Mouse (Mus musculus) cerebellum, adult 11-12 months (tissue): ENCODE measurements around the gene Ptcd1.
"Not testable (repeated sequence)": the region's sequence is repeated elsewhere in the genome, so short reads cannot be mapped to it uniquely, and the experiment has no call there.

Experiments used
- DNase-seq: peaks from one replicate; pipeline ENCODE4 v3.0.0; 2022

The Ptcd1 gene

GRCm38 (mm10) chr5:145166536-145167305 lies at the start of gene Ptcd1, which contains the start of gene Cpsf4:
Ptcd1 (minus strand) TSS chr5:145167108.
Cpsf4 (plus strand) TSS chr5:145167213.
- peak; percentile 98 for DNase-seq

- DNase-seq, result no peak
Observed at GRCm38 (mm10) chr5:145214679-145215078, 47.8 kb upstream of the Ptcd1 start.

GRCm38 (mm10) chr5:145213505-145213904 lies 46.6 kb upstream of the Ptcd1 start:
- no peak for DNase-seq

GRCm38 (mm10) chr5:145212216-145212615 lies 45.3 kb upstream of the Ptcd1 start:
- DNase-seq, result no peak

GRCm38 (mm10) chr5:145211340-145211739 lies 44.4 kb upstream of the Ptcd1 start:
- no peak for DNase-seq

- DNase-seq, result not testable (repeated sequence)
Observed at GRCm38 (mm10) chr5:145208391-145208790, 41.5 kb upstream of the Ptcd1 start.

- DNase-seq, result no peak
Observed at GRCm38 (mm10) chr5:145207954-145208353, 41.0 kb upstream of the Ptcd1 start.

GRCm38 (mm10) chr5:145207385-145207784 lies 40.5 kb upstream of the Ptcd1 start:
- no peak for DNase-seq

GRCm38 (mm10) chr5:145205041-145205440 lies 38.1 kb upstream of the Ptcd1 start:
- DNase-seq, result no peak

GRCm38 (mm10) chr5:145203936-145204691 lies 37.2 kb upstream of the Ptcd1 start, which contains the start of gene Zkscan5:
Zkscan5 (plus strand) TSS chr5:145204562.
- DNase-seq, result peak; percentile 99

- DNase-seq, result no peak
Observed at GRCm38 (mm10) chr5:145202446-145202845, 35.5 kb upstream of the Ptcd1 start.

- peak; percentile 76 for DNase-seq
Observed at GRCm38 (mm10) chr5:145201321-145201991, 34.5 kb upstream of the Ptcd1 start, which contains the start of gene Zkscan14. Zkscan14 (minus strand) TSS chr5:145201868.

GRCm38 (mm10) chr5:145200387-145200786 lies 33.5 kb upstream of the Ptcd1 start:
- DNase-seq, result no peak

- no peak for DNase-seq
Observed at GRCm38 (mm10) chr5:145191962-145192361, 25.1 kb upstream of the Ptcd1 start, which contains the start of gene Atp5j2. Atp5j2 (minus strand) TSS chr5:145192062.

- peak; percentile 89 for DNase-seq
Observed at GRCm38 (mm10) chr5:145190875-145191798, 24.2 kb upstream of the Ptcd1 start.

GRCm38 (mm10) chr5:145190373-145190772 lies 23.5 kb upstream of the Ptcd1 start:
- DNase-seq, result no peak

- DNase-seq, result no peak
Observed at GRCm38 (mm10) chr5:145189416-145189815, 22.5 kb upstream of the Ptcd1 start.

- no peak for DNase-seq
Observed at GRCm38 (mm10) chr5:145185244-145185643, 18.3 kb upstream of the Ptcd1 start.

GRCm38 (mm10) chr5:145178461-145178980 lies 11.6 kb upstream of the Ptcd1 start:
- DNase-seq, result no peak

- DNase-seq, result no peak
Observed at GRCm38 (mm10) chr5:145167306-145167661, 376 bp upstream of the Ptcd1 start.

- DNase-seq, result peak; percentile 21
Observed at GRCm38 (mm10) chr5:145165184-145165583, 1.7 kb downstream of the Ptcd1 start.

GRCm38 (mm10) chr5:145164710-145165109 lies 2.2 kb downstream of the Ptcd1 start:
- no peak for DNase-seq
